Mouse (Mus musculus) brain, embryonic 14.5 days (tissue): ENCODE results near the gene Gm14226.

Experiments
- CTCF ChIP-seq: fragments of 200-500 bp; IDR thresholded peaks from 2 replicates; pipeline ENCODE4 v1.5.1; 2012; ENCODE audit warnings: inconsistent platforms, mild to moderate bottlenecking, moderate library complexity, borderline replicate concordance; ENCODE audit not compliant: insufficient read depth, insufficient read length; ENCODE audit errors: extremely low read depth
- POLR2A ChIP-seq: fragments of 200-500 bp; IDR thresholded peaks from 2 replicates; pipeline ENCODE4 v1.6.1; 2012; ENCODE audit warnings: mild to moderate bottlenecking, inconsistent platforms, borderline replicate concordance; ENCODE audit not compliant: poor library complexity, insufficient read depth, insufficient read length, severe bottlenecking; ENCODE audit errors: extremely low read depth

DNA sequence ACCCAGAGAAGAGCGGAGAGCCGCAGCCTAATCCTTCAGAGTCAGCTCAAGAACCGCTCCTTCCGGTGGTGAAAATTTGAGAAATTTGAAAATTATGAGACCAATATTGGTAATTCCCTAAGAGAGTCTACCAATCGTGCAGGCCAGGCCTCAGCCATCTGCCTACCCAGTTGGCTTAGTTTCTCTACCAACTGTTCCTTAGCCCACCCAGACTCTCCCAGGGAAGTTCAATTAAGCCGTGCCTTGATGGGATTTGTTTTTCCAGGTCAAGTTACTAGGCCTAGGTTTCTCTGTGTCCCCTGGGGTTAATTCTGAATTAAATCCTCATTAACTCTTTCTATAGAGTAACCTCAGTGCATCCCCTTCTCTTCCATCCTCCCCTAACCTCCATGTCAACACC lies 5.1 kb upstream of the Gm14226 start:
- no peak for TF ChIP-seq CTCF
- no peak for TF ChIP-seq POLR2A
